Mouse (Mus musculus): Measurements from ENCODE around the gene Gm10428. TPM values are rescaled to one million over a fixed set of nuclear protein-coding genes. Genes with fewer than 3 reads are reported as not detected.

Gm10428 gene
- polyA plus RNA-seq, 1 experiment from 2014 or later: not detected

- peak within 1 kb of the TSS; percentile 70 for H3K4me3 ChIP-seq
- WGBS: 6% methylated on average over 34 of the region's 34 CpGs
- peak within 1 kb of the TSS; percentile 86 for H3K4me2 ChIP-seq
- H3K27me3 ChIP-seq (replicated peaks): no peaks in the 10 kb centered on the region
- H3K9me3 ChIP-seq (replicated peaks): 0 out of 2 replicates have a peak, but pooled peaks cover 4% of the 10 kb centered on the region
- H3K9ac ChIP-seq: peak within 1 kb of the TSS; percentile 79
- ATAC-seq (ENCODE audit: insufficient number of reproducible peaks, low FRiP score): peak; percentile 87
- peaks cover 7% of the 10 kb centered on the region; the same call in 1 of the 2 replicates for H3K4me1 ChIP-seq (replicated peaks)
- H3K27ac ChIP-seq (ENCODE audit: poor library complexity, severe bottlenecking): no peak within 1 kb of the TSS
- peaks cover 21% of the 10 kb centered on the region for H3K36me3 ChIP-seq
Measured at GRCm38 (mm10) chr11:62788935-62789616, 36.2 kb downstream of the Gm10428 start, which contains the start of gene Zfp286. Gene Zfp286 (minus strand): TSS chr11:62789462.

DNA sequence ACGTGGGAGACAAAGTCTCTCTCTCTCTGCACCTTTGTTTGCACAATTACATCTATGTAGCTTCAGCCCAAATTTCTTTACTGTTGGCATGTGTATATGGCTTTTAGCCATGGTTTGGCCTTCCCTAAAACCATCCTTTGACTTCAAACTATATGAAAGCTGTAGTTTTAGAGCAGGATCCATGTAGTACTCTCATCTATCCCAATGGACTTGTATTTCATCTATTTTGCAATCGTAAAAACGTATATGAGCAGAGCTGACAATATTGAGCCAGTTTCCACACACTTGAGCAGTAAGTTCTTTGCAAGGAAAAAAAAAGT is 36.7 kb downstream of the Gm10428 start:
- ATAC-seq (ENCODE audit: insufficient number of reproducible peaks, low FRiP score): no peak
- Histone ChIP-seq H3K4me2 (peak overlapping the region; percentile 86), H3K27me3 (replicated peaks) (no peaks in the 10 kb centered on the region), H3K36me3 (peaks cover 16% of the 10 kb centered on the region), H3K27ac (ENCODE audit: poor library complexity, severe bottlenecking) (no peak overlapping the region), H3K9me3 (replicated peaks) (0 out of 2 replicates have a peak, but pooled peaks cover 2% of the 10 kb centered on the region), H3K9ac (0 out of 2 replicates have a peak overlapping the region, but pooled peaks have one; percentile 48), H3K4me3 (peak overlapping the region; percentile 70), H3K4me1 (replicated peaks) (peaks cover 7% of the 10 kb centered on the region; the same call in 1 of the 2 replicates)
- 57% methylated on average over 3 of the region's 3 CpGs for WGBS

Other genes with a start within 250 kb of the Gm10428 start
- gene Cenpv, start 213.8 kb upstream of the Gm10428 start, polyA plus RNA-seq (2016; fragmentation: Nextera tagmentation; extraction: Ambion mirVana): 19.7 and 22.1 TPM in 2 replicates
- gene Ubb, start 201.9 kb upstream of the Gm10428 start, polyA plus RNA-seq (2016; fragmentation: Nextera tagmentation; extraction: Ambion mirVana): 2,594 and 2,627 TPM in 2 replicates
- gene Trpv2, start 178.6 kb upstream of the Gm10428 start, polyA plus RNA-seq (2016; fragmentation: Nextera tagmentation; extraction: Ambion mirVana): 4.3 and 4.6 TPM in 2 replicates
- gene Lrrc75a, start 104.6 kb upstream of the Gm10428 start, polyA plus RNA-seq (2016; fragmentation: Nextera tagmentation; extraction: Ambion mirVana): 18.6 and 19.6 TPM in 2 replicates
- gene Mmgt2, start 104.4 kb upstream of the Gm10428 start, polyA plus RNA-seq (2016; fragmentation: Nextera tagmentation; extraction: Ambion mirVana): 51.0 and 58.3 TPM in 2 replicates
- 6.3 and 6.4 TPM in 2 replicates for gene Zfp287, start 21.2 kb upstream of the Gm10428 start, polyA plus RNA-seq (2016; fragmentation: Nextera tagmentation; extraction: Ambion mirVana)
- gene Zfp286, start 36.4 kb downstream of the Gm10428 start, polyA plus RNA-seq (2016; fragmentation: Nextera tagmentation; extraction: Ambion mirVana): 10.6 and 11.0 TPM in 2 replicates
- gene Trim16, start 67.1 kb downstream of the Gm10428 start, polyA plus RNA-seq (2016; fragmentation: Nextera tagmentation; extraction: Ambion mirVana): 5.4 and 6.0 TPM in 2 replicates
- 0.17 and 0.23 TPM in 2 replicates for gene Fbxw10, start 94.0 kb downstream of the Gm10428 start, polyA plus RNA-seq (2016; fragmentation: Nextera tagmentation; extraction: Ambion mirVana)
- gene Tvp23b, start 126.4 kb downstream of the Gm10428 start, polyA plus RNA-seq (2016; fragmentation: Nextera tagmentation; extraction: Ambion mirVana): 48.0 and 50.6 TPM in 2 replicates
- gene Cdrt4, start 198.1 kb downstream of the Gm10428 start, polyA plus RNA-seq (2016; fragmentation: Nextera tagmentation; extraction: Ambion mirVana): 0.28 TPM in 1 of 2 replicates, not detected in the other

Data from heart, embryonic 12.5 days (tissue).